Mouse (Mus musculus) kidney, adult 18-20 months (tissue): Measurements from ENCODE around the gene Dusp16.
"Not testable (repeated sequence)": the region's sequence is repeated elsewhere in the genome, so short reads cannot be mapped to it uniquely, and the experiment has no call there.

Experiments
- DNase-seq: peaks from one replicate; pipeline ENCODE4 v3.0.0; 2021

The Dusp16 gene

DNA sequence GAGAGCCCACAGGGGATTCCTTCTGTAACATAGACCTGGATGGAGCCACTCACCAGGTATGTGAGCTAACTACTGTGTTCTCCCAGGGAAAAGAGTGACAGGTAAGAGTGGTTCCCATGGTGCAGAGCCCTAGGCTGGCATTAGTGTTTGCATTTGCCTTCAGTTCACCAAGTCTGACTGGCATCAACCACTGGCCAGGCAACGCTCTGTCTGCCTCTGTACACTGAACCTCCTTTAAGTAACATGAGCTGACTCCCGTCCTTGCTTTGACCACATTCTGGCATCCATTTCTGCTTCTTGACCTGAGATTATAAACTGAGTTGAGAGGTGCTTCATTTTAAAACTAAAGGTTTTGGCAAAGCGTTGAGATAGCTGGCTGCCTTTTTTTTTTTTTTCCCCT lies 96.8 kb downstream of the Dusp16 start:
- no peak for DNase-seq

DNA sequence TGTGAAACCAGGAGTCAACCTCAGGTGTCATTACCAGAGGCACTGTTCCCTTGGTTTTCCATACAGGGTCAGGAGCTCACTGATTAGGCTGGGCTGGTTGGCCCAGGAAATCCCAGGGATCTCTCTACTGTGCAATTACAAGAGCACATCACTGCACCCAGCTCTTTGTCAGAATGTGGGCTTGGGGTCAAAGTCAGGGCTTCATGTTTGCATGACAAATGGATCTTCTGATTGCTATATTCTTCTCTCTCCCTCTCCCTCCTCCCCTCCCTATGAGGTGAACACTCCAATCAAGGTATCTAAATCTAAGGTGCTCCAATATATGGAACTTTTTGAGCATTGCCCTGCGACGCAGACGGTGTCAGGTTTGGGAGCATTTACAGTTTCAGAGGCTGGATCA lies 97.4 kb downstream of the Dusp16 start:
- no peak for DNase-seq

DNA sequence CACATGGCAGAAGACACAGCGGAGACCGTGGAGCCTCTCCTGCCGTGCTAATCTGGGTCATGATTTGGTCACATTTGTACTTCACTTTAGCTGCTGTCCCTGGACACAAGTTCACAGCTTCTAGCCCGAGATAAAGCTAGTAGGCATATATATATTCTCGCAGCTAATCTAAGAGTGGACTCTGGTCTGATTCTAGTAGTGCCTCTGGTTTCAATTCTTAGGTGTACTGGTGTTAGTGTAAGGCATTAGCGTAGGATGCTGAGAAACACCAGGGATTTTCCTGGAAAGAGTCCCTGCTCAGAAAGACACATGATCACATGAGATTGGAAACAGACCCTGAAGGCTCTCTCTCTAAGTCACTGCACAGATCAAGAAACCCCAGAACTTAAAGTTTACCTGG lies 97.9 kb downstream of the Dusp16 start:
- DNase-seq, result no peak

DNA sequence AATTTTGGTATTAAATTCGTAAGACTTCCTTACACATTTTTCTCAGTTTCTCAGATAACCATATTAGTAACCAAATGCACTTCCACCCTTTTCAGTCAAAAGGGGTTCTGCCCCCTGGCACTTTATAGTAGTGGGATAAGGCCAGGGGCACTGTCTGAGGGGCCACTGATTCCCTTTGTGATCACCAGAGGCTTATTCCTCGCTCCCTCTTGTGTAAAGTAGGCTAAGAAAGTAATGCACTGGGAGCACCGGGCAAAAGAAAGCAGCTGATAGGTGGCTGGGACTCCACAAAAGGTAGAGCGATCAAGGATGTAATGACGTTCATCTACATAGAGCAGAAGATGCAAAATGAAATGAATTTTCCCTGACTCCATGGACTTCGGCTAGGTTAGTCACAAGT lies 106.9 kb downstream of the Dusp16 start:
- no peak for DNase-seq

DNA sequence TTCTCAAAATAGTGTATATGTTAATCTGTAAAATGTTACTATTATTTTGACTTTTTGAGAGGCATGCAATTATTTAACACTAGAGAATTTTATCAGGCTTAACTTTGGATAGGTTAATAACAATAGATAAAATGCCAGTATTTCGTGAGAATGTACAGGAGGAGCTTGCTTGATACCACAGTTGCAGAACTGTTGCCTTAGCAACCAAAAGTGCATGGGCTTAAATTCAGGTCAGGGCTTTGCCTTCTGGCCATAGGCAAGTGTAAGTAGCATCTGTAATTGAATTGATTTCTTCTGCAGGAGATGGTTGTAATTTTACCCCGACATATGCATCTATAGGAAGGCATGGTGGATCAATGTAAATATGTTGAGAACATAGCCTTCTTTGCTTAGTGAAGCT lies 107.4 kb downstream of the Dusp16 start:
- no peak for DNase-seq

DNA sequence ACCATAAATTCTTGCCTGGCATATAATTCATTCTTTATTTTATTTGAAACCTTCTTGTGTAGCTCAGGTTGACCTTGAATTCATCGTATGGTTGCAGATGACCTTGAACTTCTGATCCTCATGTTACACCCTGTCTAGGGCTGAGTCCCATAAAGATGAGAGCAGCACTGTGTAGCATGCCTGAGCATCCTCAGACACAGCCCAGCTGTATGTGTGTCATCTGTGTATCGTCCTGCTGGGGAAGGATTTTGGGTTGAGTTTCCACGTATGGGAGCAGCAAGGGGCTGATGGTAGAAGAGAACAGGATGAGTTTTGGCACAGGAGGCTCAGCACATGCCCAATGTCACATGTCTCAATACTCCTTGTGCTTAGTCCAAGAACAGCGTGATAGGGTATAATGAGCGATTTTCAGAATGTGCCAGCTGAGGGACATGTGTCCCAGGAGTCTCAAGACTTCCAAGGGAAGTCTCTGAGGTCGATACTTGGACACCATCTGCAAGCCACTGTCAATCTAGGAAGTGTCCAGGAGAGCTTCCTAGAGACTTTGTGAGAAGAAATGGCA lies 108.0 kb downstream of the Dusp16 start:
- no peak for DNase-seq

DNA sequence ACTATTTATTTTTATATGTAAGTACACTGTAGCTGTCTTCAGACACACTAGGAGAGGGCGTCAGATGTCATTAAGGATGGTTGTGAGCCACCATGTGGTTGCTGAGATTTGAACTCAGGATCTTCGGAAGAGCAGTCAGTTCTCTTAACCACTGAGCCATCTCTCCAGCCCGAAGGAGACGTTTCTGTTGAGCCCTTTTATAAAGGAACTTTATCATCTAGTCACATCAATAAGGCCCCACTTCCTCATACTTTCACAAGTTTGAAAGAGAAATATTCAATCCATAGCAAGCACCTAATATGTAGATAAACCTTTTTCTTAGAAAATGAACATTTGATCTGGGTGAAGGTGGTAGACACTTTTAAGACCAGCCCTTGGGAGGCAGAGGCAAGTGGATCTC lies 113.1 kb downstream of the Dusp16 start:
- not testable (repeated sequence) for DNase-seq

DNA sequence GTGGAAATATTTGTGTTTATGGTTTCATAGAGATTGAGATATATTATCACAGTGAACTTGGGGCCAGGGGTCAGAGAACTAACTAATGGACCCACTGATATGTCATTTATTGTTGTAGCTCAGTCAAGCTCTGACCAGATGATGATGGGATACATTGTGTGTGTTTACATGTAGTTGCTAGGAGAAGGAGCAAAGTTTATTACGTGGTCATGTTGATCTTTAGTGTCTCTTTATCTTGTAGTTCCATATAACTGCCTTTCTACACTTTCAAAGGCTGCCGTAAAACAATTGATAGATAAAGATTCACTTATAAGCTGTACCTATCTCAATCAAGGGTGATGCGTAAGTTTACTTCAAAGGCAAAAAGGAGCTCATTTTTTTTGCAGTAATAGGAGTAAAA lies 114.4 kb downstream of the Dusp16 start:
- DNase-seq, result no peak

DNA sequence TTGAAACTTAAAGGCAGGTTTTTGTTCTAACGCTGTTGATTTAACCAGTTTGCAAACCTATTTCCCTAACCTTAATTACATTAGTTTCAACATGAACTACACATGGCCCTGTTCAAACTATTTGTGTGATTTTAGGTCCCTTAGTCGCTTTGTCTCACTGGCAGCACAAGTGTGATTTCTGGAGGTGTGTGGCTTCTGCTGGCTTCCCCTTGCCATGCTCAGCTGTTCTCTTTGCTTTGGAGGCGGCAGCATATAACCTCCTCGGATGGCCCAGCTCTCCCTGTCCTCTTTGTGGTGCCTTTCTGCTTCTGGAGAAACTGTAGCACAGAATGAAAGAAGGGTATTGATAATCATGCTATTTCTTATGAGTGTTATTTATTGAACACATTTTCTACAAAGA lies 114.9 kb downstream of the Dusp16 start:
- no peak for DNase-seq

DNA sequence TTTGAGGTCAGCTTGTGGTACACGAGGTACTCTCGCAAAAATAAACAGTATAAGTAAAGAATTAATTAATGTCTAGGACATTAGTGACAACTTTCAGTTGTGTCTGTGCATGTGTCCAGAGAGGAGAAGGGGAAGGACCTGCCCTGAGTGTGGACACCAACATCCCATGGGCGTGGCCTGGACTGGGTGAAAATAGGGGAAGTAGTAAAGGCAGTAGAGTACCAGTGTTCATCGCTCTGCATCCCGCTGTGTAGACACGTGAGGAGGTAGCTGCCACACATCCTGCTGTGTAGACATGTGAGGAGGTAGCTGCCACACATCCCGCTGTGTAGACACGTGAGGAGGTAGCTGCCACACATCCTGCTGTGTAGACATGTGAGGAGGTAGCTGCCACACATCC lies 118.7 kb downstream of the Dusp16 start:
- DNase-seq, result not testable (repeated sequence)

DNA sequence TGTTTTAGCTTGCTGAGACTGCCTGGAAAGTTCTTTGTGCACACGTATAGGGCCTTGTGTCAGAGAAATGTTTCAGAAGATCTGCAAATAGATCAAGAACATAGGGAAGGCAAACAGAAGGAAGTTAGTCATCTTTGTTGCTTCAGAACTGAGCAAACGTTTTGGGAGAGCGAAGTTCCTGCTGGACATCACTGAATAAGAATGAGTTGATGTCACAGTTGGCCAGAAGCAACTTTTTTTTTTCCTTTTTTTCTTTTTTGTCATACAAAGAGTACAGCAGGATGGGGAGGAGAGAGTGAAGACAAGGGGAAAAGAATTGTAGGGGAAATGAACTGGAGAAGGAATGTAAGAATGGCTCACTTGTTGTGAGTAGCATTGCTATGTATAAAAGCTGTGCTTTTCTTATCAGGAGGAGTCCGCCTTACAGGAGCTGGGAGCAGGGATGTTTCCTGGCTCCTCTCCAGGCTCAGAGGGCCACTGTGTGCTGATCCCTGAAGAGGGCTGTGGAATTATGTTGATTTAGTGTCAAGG lies 121.5 kb downstream of the Dusp16 start:
- DNase-seq, result no peak

DNA sequence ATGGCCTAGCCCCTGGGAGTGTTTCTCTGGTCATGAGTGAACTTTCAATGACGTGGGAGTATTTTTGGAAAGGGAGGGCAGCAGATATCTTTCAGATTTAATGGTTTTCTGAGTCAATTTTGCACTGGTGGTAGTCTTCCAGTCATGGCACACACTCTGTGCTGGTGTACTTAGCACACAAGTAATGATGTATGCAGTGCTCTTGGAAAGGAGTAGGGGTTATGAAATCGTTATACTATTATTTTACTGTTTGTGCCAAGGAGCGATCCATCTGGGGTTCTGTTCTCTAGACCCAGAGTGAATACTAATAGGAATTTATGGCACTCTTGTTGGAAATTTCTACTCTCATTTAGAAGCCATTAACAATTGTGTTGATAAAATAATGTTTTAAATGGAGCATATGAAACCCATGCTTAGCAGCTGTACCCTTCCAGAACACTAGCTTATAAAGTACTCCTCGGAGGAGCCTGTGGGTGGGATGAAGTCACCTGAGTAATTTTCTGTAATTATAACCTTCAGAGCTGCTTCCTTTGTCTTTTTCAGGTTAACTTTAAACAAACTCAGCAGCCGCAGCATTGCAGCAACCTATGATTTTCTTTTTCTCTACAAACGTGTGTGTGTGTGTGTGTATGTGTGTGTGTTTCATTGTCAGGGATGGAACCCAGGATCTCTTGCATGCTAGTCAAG lies 123.1 kb downstream of the Dusp16 start:
- no peak for DNase-seq

DNA sequence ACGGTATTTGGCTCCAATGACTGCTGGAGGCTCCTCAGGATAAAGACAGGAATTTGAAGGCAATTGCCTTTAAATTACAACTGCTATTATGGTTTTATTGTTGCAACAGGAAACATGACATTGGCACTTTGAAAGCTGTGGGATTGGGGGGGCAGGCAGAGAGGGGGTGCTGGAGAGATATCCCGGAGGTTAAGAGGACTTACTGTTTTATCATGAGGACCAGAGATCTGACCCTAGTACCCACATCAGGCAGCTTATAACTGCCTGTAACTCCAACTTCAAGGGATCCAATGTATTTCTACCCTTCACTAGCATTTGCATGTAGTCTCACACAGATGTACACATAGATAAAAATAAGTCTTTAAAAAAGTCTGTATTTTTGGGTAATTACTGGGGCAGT lies 123.9 kb downstream of the Dusp16 start:
- DNase-seq, result no peak

DNA sequence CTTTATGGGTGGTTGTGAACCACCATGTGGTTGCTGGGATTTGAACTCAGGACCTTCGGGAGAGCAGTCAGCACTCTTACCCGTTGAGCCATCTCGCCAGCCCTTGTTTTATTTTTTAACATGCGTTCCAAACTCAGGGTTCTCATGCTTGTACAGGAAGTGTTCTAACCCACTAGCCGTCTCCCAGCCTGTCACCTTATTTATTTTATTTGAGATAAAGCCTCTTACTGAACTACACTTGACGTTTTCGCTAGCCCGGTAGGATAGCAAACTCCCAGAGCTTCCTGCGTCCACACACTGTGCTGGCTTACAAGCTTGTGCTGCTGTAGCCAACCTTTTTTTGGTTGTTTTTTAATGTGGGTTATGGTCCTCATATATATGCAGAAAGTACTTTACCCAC lies 126.6 kb downstream of the Dusp16 start:
- DNase-seq, result no peak
